Mouse (Mus musculus): ENCODE measurements around the gene Bsx. TPM values are rescaled to one million over a fixed set of nuclear protein-coding genes. Genes with fewer than 3 reads are reported as not detected.

Gene Bsx
- not detected in 2 replicates for polyA plus RNA-seq (2014; fragmentation: Nextera tagmentation; extraction: Ambion mirVana)

- no peaks in the 10 kb centered on the region for H3K9me3 ChIP-seq (ENCODE audit: control insufficient read depth, low read length)
- peak within 1 kb of the TSS; percentile 20; the same call in 1 of the 2 replicates for H3K4me3 ChIP-seq (ENCODE audit: low read depth, low read length)
- H3K9ac ChIP-seq (ENCODE audit: low read length): no peak within 1 kb of the TSS
- DNase-seq (ENCODE audit: low spot score) (peak; percentile 96), ATAC-seq (replicated peaks; ENCODE audit: low FRiP score, low TSS enrichment, low read depth) (peak; percentile 75)
- H3K27ac ChIP-seq (ENCODE audit: low read depth): no peak within 1 kb of the TSS
- H3K4me2 ChIP-seq (ENCODE audit: low read length): peak within 1 kb of the TSS; percentile 45
- H3K36me3 ChIP-seq (ENCODE audit: control insufficient read depth, insufficient read depth, low read length): no peaks in the 10 kb centered on the region
- WGBS: 4% methylated on average over 32 of the region's 32 CpGs
- H3K4me1 ChIP-seq (replicated peaks; ENCODE audit: control insufficient read depth, insufficient read depth, low read length): no peaks in the 10 kb centered on the region
- H3K27me3 ChIP-seq (replicated peaks; ENCODE audit: control insufficient read depth, insufficient read depth, low read length): peaks cover 97% of the 10 kb centered on the region
Observed at GRCm38 (mm10) chr9:40873556-40874470, at the start of gene Bsx. Bsx (plus strand) TSS chr9:40874127.

DNA sequence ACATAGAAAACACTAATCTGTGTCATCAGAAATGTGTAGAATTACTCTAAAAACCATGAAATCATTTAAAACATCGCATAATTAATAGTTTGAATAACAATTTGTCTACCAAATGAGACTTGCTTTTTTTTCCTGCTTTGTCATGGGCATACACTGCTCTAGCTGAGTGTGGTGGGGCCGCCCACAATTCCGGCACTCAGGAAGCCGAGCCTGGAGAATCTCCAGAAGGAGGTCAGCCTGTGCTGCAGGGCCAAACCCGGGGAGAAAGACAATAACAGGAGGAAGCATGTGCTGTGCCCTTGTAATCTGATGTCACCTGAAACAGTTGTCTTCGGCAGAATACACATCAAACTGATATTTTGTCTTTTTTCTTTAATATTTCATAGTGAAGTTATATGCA, 48.3 kb upstream of the Bsx start:
- H3K9ac ChIP-seq (ENCODE audit: low read length): no peak overlapping the region
- no peak overlapping the region for H3K4me3 ChIP-seq (ENCODE audit: low read depth, low read length)
- H3K27ac ChIP-seq (ENCODE audit: low read depth): no peak overlapping the region
- no peaks in the 10 kb centered on the region for H3K9me3 ChIP-seq (ENCODE audit: control insufficient read depth, low read length)
- WGBS: 43% methylated on average over 6 of the region's 6 CpGs
- no peak overlapping the region for H3K4me2 ChIP-seq (ENCODE audit: low read length)
- no peaks in the 10 kb centered on the region for H3K27me3 ChIP-seq (replicated peaks; ENCODE audit: control insufficient read depth, insufficient read depth, low read length)
- H3K36me3 ChIP-seq (ENCODE audit: control insufficient read depth, insufficient read depth, low read length): no peaks in the 10 kb centered on the region
- ATAC-seq (replicated peaks; ENCODE audit: low FRiP score, low TSS enrichment, low read depth) (no peak), DNase-seq (ENCODE audit: low spot score) (no peak)
- H3K4me1 ChIP-seq (replicated peaks; ENCODE audit: control insufficient read depth, insufficient read depth, low read length): peaks cover 8% of the 10 kb centered on the region

DNA sequence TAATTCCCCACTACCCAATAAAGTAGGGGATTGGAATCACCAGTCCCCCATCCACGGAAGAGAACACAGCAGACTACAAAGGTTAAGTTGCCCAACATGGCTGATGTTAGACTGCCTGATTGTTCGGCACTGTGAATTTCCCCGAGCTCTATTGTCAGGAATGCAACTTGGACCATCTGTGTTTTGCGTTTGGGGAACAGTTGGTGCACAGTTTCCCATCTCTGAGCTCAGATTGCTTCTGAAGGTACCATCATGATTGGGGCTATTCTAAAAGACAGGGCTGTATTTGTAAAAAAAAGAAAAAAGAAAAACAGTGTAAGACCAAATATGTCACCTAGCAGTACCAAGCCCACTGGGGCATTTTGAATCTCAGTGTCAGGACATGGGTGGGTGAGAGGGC, 46.6 kb upstream of the Bsx start:
- WGBS: 88% methylated on average over 4 of the region's 4 CpGs
- no peak overlapping the region for H3K4me2 ChIP-seq (ENCODE audit: low read length)
- H3K9me3 ChIP-seq (ENCODE audit: control insufficient read depth, low read length): no peaks in the 10 kb centered on the region
- no peak overlapping the region for H3K9ac ChIP-seq (ENCODE audit: low read length)
- no peaks in the 10 kb centered on the region for H3K36me3 ChIP-seq (ENCODE audit: control insufficient read depth, insufficient read depth, low read length)
- ATAC-seq (replicated peaks; ENCODE audit: low FRiP score, low TSS enrichment, low read depth) (no peak), DNase-seq (ENCODE audit: low spot score) (no peak)
- H3K4me1 ChIP-seq (replicated peaks; ENCODE audit: control insufficient read depth, insufficient read depth, low read length): no peaks in the 10 kb centered on the region
- no peak overlapping the region for H3K4me3 ChIP-seq (ENCODE audit: low read depth, low read length)
- H3K27me3 ChIP-seq (replicated peaks; ENCODE audit: control insufficient read depth, insufficient read depth, low read length): no peaks in the 10 kb centered on the region
- H3K27ac ChIP-seq (ENCODE audit: low read depth): no peak overlapping the region

GRCm38 (mm10) chr9:40834569-40834968, 39.4 kb upstream of the Bsx start:
- Histone ChIP-seq H3K4me2 (ENCODE audit: low read length) (no peak overlapping the region), H3K4me1 (replicated peaks; ENCODE audit: control insufficient read depth, insufficient read depth, low read length) (no peaks in the 10 kb centered on the region), H3K4me3 (ENCODE audit: low read depth, low read length) (no peak overlapping the region), H3K27ac (ENCODE audit: low read depth) (no peak overlapping the region), H3K9me3 (ENCODE audit: control insufficient read depth, low read length) (no peaks in the 10 kb centered on the region), H3K9ac (ENCODE audit: low read length) (no peak overlapping the region), H3K36me3 (ENCODE audit: control insufficient read depth, insufficient read depth, low read length) (no peaks in the 10 kb centered on the region), H3K27me3 (replicated peaks; ENCODE audit: control insufficient read depth, insufficient read depth, low read length) (no peaks in the 10 kb centered on the region)
- 9% methylated on average over 12 of the region's 12 CpGs for WGBS
- ATAC-seq (replicated peaks; ENCODE audit: low FRiP score, low TSS enrichment, low read depth) (no peak), DNase-seq (ENCODE audit: low spot score) (peak; percentile 92)

DNA sequence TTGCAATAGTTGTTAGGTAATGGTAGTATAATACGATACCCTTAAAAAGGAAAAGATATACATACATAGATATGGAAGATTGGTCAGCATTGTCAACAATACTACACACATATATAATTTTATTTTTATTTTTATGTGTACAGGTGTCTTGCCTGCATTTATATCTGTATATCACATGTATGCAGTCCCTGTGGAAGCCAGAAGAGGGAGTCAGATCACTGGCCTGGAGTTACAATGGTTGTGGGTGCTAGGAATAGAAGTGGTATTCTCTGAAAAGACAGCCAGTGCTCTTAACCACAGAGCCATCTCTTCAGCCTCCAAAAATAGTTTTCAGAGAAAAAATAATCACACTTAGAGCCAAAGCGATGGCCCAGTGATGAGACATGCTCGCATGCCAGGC, 37.2 kb upstream of the Bsx start:
- no peak for DNase-seq (ENCODE audit: low spot score)
- H3K4me2 ChIP-seq (ENCODE audit: low read length): no peak overlapping the region
- no peak overlapping the region for H3K9ac ChIP-seq (ENCODE audit: low read length)
- no peaks in the 10 kb centered on the region for H3K4me1 ChIP-seq (replicated peaks; ENCODE audit: control insufficient read depth, insufficient read depth, low read length)
- ATAC-seq (replicated peaks; ENCODE audit: low FRiP score, low TSS enrichment, low read depth): no peak
- H3K36me3 ChIP-seq (ENCODE audit: control insufficient read depth, insufficient read depth, low read length): no peaks in the 10 kb centered on the region
- no peaks in the 10 kb centered on the region for H3K9me3 ChIP-seq (ENCODE audit: control insufficient read depth, low read length)
- H3K27ac ChIP-seq (ENCODE audit: low read depth): no peak overlapping the region
- WGBS: 82% methylated on average over 3 of the region's 3 CpGs
- no peak overlapping the region for H3K4me3 ChIP-seq (ENCODE audit: low read depth, low read length)
- H3K27me3 ChIP-seq (replicated peaks; ENCODE audit: control insufficient read depth, insufficient read depth, low read length): no peaks in the 10 kb centered on the region

GRCm38 (mm10) chr9:40839662-40840061, 34.3 kb upstream of the Bsx start:
- ATAC-seq (replicated peaks; ENCODE audit: low FRiP score, low TSS enrichment, low read depth): no peak
- WGBS: 64% methylated on average over 3 of the region's 3 CpGs
- Histone ChIP-seq H3K9ac (ENCODE audit: low read length) (no peak overlapping the region), H3K4me3 (ENCODE audit: low read depth, low read length) (no peak overlapping the region), H3K27ac (ENCODE audit: low read depth) (no peak overlapping the region), H3K9me3 (ENCODE audit: control insufficient read depth, low read length) (no peaks in the 10 kb centered on the region), H3K4me2 (ENCODE audit: low read length) (no peak overlapping the region), H3K27me3 (replicated peaks; ENCODE audit: control insufficient read depth, insufficient read depth, low read length) (no peaks in the 10 kb centered on the region), H3K4me1 (replicated peaks; ENCODE audit: control insufficient read depth, insufficient read depth, low read length) (no peaks in the 10 kb centered on the region), H3K36me3 (ENCODE audit: control insufficient read depth, insufficient read depth, low read length) (no peaks in the 10 kb centered on the region)
- no peak for DNase-seq (ENCODE audit: low spot score)

DNA sequence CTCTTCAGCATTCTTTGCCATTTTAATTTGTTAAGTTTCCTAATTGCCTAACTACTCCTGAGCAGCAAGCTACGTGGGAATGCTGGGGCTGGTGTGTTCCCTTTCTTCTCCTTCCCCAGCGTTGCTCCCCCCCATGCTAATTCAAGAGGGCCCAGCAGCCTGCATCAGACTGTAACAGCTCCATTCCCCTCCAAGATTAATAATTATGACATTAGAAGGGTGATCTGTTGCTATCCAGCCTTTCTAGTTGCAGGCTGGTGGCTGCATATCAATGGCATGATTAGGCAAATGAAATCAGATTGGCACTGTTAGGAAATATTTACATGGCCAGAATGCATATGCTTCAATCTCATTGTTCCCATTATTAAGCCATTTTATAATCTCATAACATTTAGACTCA, 22.4 kb upstream of the Bsx start:
- Histone ChIP-seq H3K4me2 (ENCODE audit: low read length) (no peak overlapping the region), H3K9me3 (ENCODE audit: control insufficient read depth, low read length) (no peaks in the 10 kb centered on the region), H3K27ac (ENCODE audit: low read depth) (no peak overlapping the region), H3K36me3 (ENCODE audit: control insufficient read depth, insufficient read depth, low read length) (no peaks in the 10 kb centered on the region), H3K27me3 (replicated peaks; ENCODE audit: control insufficient read depth, insufficient read depth, low read length) (no peaks in the 10 kb centered on the region; the same call in 1 of the 2 replicates), H3K4me1 (replicated peaks; ENCODE audit: control insufficient read depth, insufficient read depth, low read length) (no peaks in the 10 kb centered on the region), H3K9ac (ENCODE audit: low read length) (no peak overlapping the region), H3K4me3 (ENCODE audit: low read depth, low read length) (no peak overlapping the region)
- no peak for ATAC-seq (replicated peaks; ENCODE audit: low FRiP score, low TSS enrichment, low read depth)
- 58% methylated on average over 2 of the region's 2 CpGs for WGBS
- DNase-seq (ENCODE audit: low spot score): no peak

DNA sequence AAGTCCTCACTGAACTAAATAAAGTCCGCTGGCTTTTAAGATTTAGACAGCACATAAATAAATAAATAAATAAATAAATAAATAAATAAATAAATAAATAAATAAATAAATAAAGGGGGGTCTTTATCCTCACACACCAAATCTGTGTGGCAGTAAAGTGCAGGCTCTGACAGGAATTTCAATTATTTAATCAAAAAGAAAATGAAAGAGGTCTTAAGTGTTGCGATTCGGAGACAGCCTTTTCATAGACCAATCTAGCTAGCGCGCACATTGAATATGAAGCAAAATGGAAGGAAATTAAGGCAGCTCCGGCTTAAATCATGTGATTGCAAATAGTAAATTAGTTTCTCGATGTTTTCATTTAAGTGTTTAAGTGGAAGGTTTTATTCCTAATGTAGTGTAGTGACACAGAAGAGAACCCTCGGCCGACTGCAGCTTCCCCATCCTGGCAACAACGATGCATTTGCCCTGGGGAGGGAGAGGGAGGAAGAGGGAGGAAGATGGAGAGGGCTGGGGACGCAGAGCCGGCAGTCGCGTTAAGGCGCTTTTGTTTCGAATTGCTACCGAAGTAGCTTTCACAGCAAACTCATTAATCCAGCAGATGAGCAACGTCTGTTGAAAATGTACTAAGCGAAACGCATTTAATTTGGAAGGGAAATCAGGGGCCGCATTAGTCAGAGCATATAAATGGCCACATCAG, 15.3 kb upstream of the Bsx start:
- ATAC-seq (replicated peaks; ENCODE audit: low FRiP score, low TSS enrichment, low read depth) (no peak), DNase-seq (ENCODE audit: low spot score) (no peak)
- H3K9ac ChIP-seq (ENCODE audit: low read length): peak overlapping the region; percentile 11; the same call in 1 of the 2 replicates

More for the DNA sequence above, 15.3 kb upstream of the Bsx start:
- Histone ChIP-seq H3K4me1 (replicated peaks; ENCODE audit: control insufficient read depth, insufficient read depth, low read length) (peaks cover 4% of the 10 kb centered on the region; the same call in 1 of the 2 replicates), H3K4me3 (ENCODE audit: low read depth, low read length) (peak overlapping the region; percentile 28), H3K27ac (ENCODE audit: low read depth) (no peak overlapping the region), H3K4me2 (ENCODE audit: low read length) (peak overlapping the region; percentile 58), H3K36me3 (ENCODE audit: control insufficient read depth, insufficient read depth, low read length) (no peaks in the 10 kb centered on the region), H3K27me3 (replicated peaks; ENCODE audit: control insufficient read depth, insufficient read depth, low read length) (peaks cover 17% of the 10 kb centered on the region; the same call in 1 of the 2 replicates), H3K9me3 (ENCODE audit: control insufficient read depth, low read length) (no peaks in the 10 kb centered on the region)
- WGBS: 11% methylated on average over 21 of the region's 21 CpGs
